Mouse (Mus musculus) CD8-positive naive resting alpha-beta T cell, adult 2 months (primary cell): ENCODE measurements around the gene Gm45021.
A peak's percentile ranks its signal among the peaks of the same experiment; 100 is the strongest.
"Not testable (repeated sequence)": the region's sequence is repeated elsewhere in the genome, so short reads cannot be mapped to it uniquely, and the experiment has no call there.

Experiments used
- DNase-seq, 2 experiments: peaks; one replicate each; pipeline ENCODE4 v3.0.0; 2022; ENCODE audit warnings: low read depth in 2 of 2, low spot score in 2 of 2

Gene Gm45021

GRCm38 (mm10) chr6:48610657-48611056 is 21.2 kb downstream of the Gm45021 start:
- DNase-seq: no peak

DNA sequence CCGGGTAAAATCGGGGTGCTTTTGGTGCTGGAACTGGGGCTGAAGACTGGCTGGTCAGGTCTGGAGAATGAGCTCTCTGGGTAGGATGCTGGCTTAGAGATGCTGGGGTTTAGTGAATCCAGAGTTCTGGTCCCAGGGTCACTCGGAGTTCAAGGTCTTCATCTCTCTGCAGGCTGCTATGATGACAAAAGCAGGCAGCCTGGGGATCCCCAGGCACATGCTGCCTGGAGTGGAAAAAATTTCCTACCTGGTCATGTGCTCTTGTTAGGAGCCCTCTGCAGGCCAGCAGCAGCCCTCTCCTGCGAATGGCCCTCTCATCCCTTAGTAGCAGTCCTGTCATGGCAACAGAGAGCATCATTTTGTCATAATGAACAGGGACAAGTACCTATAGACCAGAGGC is 24.1 kb downstream of the Gm45021 start:
- DNase-seq: no peak

DNA sequence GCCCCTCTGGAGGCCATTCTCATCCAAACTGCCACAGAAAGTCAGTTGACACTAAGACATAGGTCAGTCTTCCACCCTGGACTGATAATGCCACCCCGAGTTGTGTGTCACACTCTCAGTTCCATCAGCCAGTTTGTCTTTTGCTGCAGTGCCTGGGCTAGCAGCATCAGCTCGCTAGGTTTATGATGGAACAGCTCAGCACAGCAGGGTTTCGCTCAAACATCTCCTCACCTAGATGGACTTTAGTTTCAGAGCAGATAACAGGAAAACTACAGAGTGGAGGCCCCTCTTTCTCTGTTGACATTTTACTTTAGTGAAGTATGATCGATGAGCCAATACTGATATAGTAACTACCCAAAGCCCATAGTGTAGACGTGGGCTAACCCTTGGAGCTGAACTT is 25.3 kb downstream of the Gm45021 start:
- no peak for DNase-seq

DNA sequence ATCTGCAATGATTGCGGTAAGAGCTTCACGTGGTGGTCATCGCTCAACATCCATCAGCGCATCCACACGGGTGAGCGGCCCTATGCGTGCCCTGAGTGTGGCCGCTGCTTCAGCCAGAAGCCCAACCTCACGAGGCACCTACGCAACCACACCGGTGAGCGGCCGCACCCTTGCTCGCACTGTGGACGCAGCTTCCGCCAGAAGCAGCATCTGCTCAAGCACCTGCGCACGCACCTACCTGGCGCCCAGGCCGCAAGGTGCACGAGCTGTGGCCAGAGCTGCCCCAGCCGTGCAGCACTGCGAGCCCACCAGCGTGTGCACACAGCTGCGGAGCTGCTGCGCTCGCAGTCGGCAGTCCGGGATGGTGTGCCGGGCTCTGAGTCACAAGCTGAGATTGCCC is 30.6 kb downstream of the Gm45021 start:
- DNase-seq: no peak

GRCm38 (mm10) chr6:48622186-48622843 is 32.9 kb downstream of the Gm45021 start:
- DNase-seq: not testable (repeated sequence)

GRCm38 (mm10) chr6:48623460-48623859 is 34.0 kb downstream of the Gm45021 start:
- no peak for DNase-seq

GRCm38 (mm10) chr6:48626464-48626863 is 37.1 kb downstream of the Gm45021 start, which contains the start of gene AI854703:
Gene AI854703 (plus strand): TSS chr6:48626764.
- DNase-seq: no peak

GRCm38 (mm10) chr6:48626984-48627383 is 37.6 kb downstream of the Gm45021 start:
- peak; percentile 32 to 35 for DNase-seq

- no peak for DNase-seq
Observed at GRCm38 (mm10) chr6:48627511-48627924, 38.1 kb downstream of the Gm45021 start.

GRCm38 (mm10) chr6:48628377-48628776 is 39.0 kb downstream of the Gm45021 start:
- DNase-seq: no peak

DNA sequence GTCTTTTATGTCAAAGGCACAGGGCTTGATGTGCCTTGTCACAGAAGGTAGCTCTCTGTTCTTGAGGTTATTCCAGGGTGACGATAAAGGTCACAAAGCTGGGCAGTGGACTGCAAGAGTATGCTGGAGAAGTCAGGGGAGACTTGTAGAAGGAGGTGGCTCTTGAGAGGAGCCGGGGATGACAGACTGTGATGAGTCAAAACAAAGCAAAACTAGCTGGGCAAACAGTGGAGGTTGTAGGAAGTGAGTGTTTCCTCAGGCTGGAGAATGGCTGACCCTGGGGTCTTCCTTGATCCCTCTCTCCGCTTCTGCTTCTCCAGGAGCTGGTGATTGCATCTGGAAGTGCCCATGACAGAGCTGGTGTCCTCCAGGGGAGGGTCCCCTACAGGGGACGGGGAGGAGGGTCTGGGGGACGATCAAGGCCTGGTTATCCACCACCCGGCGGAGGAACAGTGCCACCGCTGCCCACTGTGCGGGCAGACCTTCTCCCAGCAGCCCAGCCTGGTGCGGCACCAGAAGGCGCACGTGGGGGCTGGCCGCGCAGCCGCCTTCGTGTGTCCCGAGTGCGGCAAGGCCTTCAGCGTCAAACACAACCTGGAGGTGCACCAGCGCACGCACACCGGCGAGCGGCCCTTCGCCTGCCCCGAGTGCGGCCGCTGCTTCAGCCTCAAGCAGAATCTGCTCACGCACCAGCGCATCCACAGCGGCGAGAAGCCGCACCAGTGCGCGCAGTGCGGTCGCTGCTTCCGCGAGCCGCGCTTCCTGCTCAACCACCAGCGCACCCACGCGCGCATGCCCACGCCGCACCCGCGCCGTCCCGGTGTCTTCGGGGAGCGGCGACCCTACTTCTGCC is 39.6 kb downstream of the Gm45021 start:
- DNase-seq: peak; percentile 25 to 34

- DNase-seq: no peak
Observed at GRCm38 (mm10) chr6:48629661-48630034, 40.2 kb downstream of the Gm45021 start.

DNA sequence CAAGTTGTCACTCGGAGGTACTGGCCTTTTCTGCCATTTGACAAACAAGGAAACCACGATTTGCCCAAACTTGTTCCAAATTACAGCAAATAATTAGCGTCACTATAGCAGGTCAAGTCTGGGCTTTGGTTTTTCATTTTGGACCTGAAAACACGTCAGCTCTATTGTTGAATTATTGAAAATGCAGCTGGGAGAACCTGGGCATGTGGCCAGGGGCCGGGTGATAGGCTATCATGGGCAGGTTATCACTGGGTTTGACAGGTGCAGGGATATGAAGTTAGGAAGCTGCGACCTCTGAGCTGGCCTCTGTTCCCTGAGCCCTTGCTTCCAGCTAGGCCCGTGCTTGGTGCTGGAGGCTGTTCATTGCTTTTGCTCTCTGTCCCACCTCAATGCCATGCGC is 41.4 kb downstream of the Gm45021 start:
- no peak for DNase-seq

DNA sequence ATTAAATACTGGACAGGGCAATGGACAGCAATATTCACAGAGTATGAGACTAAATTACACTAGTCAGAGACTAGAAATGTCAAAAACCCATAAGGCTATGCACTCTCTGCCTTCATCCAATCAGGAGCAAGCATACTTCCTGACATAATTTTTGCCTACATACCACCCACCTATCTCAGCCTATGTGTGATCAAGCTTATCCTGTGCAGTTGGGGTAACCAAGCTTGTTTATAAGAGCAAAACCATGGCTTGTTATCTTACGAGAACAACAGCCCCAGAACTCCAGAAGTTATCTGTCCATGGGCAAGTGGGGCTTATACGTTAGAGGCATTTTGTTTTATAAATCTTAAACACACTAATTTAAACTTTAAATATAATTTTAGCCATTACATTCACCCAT is 45.7 kb downstream of the Gm45021 start:
- DNase-seq: no peak

DNA sequence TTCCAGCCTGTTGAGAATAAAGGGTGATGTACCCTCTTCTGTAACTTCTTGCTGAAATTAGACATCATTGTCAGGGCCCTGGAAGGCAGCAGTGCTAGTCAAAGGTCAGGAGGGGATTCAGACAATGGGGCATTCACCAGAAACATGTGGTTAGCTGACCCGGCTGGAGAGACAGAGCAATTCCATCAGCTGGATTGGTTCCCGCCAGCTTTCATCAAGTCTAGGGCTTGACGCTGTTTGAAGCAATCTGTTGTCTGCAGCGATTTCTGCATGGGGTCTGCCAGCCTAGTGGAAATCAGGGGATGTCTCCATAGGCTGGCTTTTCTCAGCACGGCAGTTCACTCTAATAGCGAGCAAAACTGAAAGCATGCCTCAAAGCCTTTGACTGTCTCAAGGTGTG is 47.1 kb downstream of the Gm45021 start:
- DNase-seq: no peak

GRCm38 (mm10) chr6:48637811-48638500 is 48.5 kb downstream of the Gm45021 start:
- DNase-seq: no peak

- no peak for DNase-seq
Observed at GRCm38 (mm10) chr6:48638553-48638952, 49.1 kb downstream of the Gm45021 start.

DNA sequence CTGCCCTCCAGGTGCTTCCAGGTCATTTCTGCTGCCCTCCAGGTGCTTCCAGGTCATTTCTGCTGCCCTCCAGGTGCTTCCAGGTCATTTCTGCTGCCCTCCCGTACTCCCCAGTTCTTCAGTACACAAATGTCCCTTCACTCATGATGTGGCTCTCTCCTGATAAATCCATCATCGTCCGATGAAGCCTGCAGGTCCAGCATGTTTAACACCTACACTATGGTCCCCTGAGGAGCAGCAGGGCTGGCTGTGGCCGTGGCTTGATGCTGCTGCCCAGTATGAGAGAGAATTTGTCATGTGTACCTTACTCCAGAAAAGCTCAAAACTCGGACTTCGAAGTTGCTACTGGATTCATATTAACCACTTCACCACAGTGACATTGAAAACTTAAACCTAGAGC is 52.0 kb downstream of the Gm45021 start:
- no peak for DNase-seq

GRCm38 (mm10) chr6:48642764-48643292 is 53.4 kb downstream of the Gm45021 start:
- DNase-seq: peak in 1 of 2 experiments; percentile 53

DNA sequence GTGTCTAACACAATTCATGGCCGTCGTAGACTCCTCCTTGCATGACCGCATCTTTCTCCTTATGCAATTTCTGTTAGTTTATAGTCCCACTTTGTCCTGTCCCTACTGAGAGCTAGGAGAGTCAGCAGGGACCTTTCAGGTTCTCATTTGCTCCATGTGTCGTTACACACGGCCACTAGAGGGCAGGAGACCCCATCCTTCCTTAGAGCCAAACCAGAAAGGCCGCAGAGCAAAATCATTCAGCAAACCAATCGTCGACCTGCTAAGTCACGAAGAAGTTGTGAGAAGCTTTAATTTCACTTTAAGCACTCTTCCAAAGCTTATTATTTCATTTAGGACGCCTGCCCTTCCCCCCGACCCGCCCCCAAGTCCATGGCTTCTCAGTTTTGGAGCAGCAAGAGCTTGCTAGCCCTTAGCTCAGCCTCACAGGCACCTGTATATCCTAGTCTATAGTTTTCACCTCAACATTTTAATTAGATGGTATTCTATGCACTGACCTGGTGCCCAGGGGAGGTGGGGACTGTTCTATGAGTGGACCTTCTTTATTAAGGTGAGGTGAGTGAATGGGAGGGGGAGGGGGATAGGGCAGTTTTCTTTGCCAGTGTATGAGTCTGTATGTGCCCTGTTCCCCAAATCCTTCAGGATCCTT is 56.4 kb downstream of the Gm45021 start:
- peak; percentile 70 to 77 for DNase-seq

DNA sequence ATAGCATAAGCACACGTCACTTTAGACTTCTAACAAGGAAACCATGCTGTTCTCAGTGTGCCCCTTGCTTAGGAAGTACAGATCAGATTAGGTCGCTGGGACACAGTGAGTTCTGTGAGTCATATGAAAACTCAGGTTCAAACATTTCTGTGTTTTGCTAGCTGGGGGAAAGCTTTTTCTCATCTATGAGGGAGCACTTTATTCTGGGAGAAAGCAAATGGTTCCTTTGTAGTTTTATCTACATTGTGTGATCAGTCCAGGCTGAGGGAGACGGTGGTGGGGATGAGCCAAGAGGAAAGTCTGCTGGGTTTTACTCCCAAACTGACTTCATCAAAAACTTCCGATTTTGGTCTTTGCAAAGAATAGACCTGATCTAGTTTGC is 56.9 kb downstream of the Gm45021 start:
- DNase-seq: no peak
